Mouse (Mus musculus) duodenum, adult 2 months (tissue): Measurements from ENCODE around the gene Tmem121b. TPM values are rescaled to one million over a fixed set of nuclear protein-coding genes. Genes with fewer than 3 reads are reported as not detected.

Experiments
- polyA plus RNA-seq: library from polyadenylated mRNA; depleted of rRNA; stranded (reverse); fragments of >200 nt; gene quantifications from 2 replicates; pipeline ENCODE4 v1.2.3, GENCODE M21; 2012; ENCODE audit warnings: low replicate concordance; rRNA removed

Gene Tmem121b
- polyA plus RNA-seq, result 0.04 TPM in 1 of 2 replicates, not detected in the other

DNA sequence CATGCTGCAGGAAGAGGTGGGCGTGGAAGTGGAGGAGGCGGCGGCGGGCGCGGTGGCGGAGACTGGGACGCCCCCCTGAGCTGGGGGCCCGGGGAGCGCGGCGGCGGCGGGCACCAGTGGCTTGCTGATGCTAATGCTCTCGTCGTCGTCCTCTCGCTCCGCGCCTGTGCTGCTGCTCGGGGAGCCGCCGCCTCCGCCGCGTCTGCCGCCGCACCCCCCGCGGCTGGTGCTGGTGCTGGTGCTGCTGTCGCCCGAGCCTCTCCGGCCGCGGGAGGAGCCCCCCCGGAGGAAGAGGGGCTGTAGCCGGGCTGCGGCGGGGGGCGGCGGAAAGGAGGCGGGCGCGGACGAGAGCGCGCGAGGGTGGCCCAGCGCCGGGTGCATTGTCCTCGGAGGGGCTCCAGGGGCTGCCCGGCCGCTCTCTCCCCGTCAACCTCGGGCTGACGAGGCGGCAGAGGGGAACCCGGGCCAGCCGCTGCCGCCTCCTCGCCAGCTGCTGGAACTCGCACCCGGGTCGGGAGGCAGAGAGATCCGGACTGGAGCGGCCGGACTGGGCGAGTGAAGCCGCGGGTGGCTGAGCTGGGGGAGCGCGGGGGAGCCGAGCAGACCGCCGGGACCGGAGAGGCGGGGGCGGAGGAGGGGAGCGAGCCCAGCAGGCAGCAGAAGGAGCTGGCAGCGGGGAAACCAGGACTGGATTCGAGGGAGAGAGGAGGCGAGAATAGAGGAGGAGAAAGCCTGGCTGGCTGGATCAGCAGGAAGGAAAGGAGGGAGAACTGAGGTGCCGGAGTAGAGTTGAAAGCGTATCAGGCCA lies at the start of gene Tmem121b:
Gene Tmem121b (minus strand): TSS at position 434 of the 808 bp plus-strand sequence.

DNA sequence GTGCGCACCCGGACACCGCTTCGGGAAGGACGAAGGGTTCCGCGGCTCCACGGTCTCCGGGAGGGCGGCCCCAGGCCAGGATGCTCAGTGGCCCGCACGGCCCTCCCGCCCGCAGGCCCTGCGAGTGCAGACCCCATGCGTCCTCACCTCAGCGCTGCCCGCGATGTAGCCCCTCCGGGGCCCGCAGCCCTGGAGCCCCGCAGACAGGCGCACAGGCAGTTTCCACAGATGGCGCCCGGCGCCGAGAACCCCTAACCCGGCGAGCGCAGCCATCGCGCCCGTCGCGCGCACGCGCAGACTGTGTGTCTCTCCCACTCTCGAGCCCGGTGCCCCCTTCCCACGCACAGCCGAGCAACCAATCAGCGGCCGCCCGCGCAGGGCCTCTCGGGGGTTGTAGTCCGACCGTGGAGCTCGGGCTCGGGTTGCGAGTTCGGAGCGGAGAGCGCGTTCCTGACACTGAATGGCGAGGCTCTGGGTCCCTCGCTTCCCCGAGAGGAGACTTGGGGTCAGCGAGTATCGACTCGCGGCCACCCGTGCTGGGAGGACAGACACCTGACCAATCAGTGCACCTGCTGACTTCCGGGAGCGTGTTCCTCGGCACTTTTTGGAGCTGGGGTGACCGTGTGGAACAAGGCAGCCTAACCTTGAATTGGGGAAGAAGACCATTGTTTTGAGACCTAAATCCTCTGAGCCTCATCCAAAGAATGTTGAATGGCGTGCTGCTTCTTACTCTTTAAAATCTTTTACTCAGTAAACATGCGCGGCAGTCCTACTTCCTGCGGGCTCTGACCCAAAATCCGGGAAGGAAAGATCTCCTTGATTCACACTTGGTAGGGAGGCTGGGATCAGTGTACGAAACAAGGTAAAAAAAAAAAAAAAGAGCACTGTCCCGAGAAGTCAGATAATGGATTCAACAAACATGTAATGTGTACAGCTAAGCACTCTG lies 37.7 kb upstream of the Tmem121b start, which contains the start of gene Hdhd5:
Gene Hdhd5 (minus strand): TSS at position 300 of the 946 bp plus-strand sequence.

DNA sequence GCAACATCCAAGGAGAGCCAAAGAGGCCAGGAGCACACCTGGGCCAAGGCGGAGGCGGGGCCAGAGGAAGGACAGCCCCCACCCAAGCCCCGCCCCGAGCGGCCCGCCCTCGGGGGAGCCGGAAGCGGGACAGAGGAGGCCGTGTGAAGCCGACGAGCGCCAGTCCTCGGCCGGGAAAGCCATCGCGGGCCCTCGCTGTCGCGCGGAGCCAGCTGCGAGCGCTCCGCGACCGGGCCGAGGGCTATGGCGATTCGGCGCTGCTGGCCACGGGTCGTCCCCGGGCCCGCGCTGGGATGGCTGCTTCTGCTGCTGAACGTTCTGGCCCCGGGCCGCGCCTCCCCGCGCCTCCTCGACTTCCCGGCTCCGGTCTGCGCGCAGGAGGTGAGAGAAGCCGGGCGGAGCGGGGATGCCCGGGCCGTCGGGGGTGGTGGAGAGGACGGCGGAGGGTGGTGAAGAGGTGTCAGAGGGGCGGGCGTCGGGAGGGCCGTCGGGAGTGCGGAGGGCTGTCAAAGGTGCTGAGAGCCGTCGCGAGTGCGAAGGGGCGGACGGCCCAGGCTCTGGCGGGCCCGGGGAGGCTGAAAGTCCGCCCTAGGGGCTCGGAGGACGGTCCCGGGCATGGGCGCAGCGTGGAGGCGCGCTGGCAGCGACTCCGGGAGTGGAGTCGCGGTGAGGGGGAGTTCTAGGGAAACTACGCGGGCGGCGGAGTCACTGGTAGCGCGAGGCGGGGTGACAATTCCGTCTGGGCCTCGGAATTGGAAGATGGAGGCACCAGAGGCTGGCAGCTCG lies 30.3 kb downstream of the Tmem121b start, which contains the start of gene Il17ra:
Gene Il17ra (plus strand): TSS at position 162 of the 786 bp plus-strand sequence.

Other genes with a start within 250 kb of the Tmem121b start
- 0.20 and 0.49 TPM in 2 replicates for gene D330020A13Rik, start 199.4 kb downstream of the Tmem121b start, polyA plus RNA-seq
- gene B4galnt3, start 199.2 kb downstream of the Tmem121b start, polyA plus RNA-seq, result 12.9 and 15.0 TPM in 2 replicates
- gene Kdm5a, start 129.7 kb downstream of the Tmem121b start, polyA plus RNA-seq, result 0.27 and 0.71 TPM in 2 replicates
- gene Ccdc77, start 129.4 kb downstream of the Tmem121b start, polyA plus RNA-seq, result 0.19 and 1.7 TPM in 2 replicates
- gene Il17ra, start 30.6 kb downstream of the Tmem121b start, polyA plus RNA-seq, result 8.5 and 15.7 TPM in 2 replicates
- 7.5 and 9.5 TPM in 2 replicates for gene Hdhd5, start 37.5 kb upstream of the Tmem121b start, polyA plus RNA-seq
- gene Cecr2, start 172.6 kb upstream of the Tmem121b start, polyA plus RNA-seq, result 0.15 and 0.55 TPM in 2 replicates